Mouse (Mus musculus) embryonic facial prominence, embryonic 11.5 days (tissue): Measurements from ENCODE around the gene Als2cr12. TPM values are rescaled to one million over a fixed set of nuclear protein-coding genes. Genes with fewer than 3 reads are reported as not detected.
"Not testable (repeated sequence)": the region's sequence is repeated elsewhere in the genome, so short reads cannot be mapped to it uniquely, and the experiment has no call there.

Source experiments
- ATAC-seq: fragments of 200-750 bp; cut with Nextera tagmentation; replicated peaks from 2 replicates; pipeline ENCODE4 v1.8.0; 2017; ENCODE audit warnings: low read depth; ENCODE audit not compliant: insufficient number of reproducible peaks, low FRiP score, low TSS enrichment
- DNase-seq: peaks from one replicate; pipeline ENCODE4 v3.0.0-alpha.2; 2015; ENCODE audit warnings: low spot score
- H3K27ac ChIP-seq: fragments of 300-500 bp; sonication (generic); replicated peaks from 2 replicates; pipeline ENCODE4 v1.5.1; 2014; ENCODE audit warnings: mild to moderate bottlenecking, low read depth, low read length, control low read depth
- H3K27me3 ChIP-seq: fragments of 300-500 bp; sonication (generic); 2 replicates; pipeline ENCODE4 v1.6.1; 2014; ENCODE audit warnings: mild to moderate bottlenecking, low read length, moderate library complexity, mixed read lengths; ENCODE audit not compliant: control insufficient read depth, insufficient read depth
- H3K36me3 ChIP-seq: fragments of 300-500 bp; sonication (generic); replicated peaks from 2 replicates; pipeline ENCODE4 v1.6.1; 2014; ENCODE audit warnings: low read depth, mild to moderate bottlenecking, low read length, moderate library complexity, mixed read lengths; ENCODE audit not compliant: control insufficient read depth, insufficient read depth
- H3K4me1 ChIP-seq: fragments of 300-500 bp; sonication (generic); 2 replicates; pipeline ENCODE4 v1.6.1; 2014; ENCODE audit warnings: low read length, mixed read lengths; ENCODE audit not compliant: control insufficient read depth, insufficient read depth
- H3K4me2 ChIP-seq: fragments of 300-500 bp; sonication (generic); 2 replicates; pipeline ENCODE4 v1.6.1; 2014; ENCODE audit warnings: low read depth, mild to moderate bottlenecking, control low read depth, low read length, moderate library complexity
- H3K4me3 ChIP-seq: fragments of 300-500 bp; sonication (generic); 2 replicates; pipeline ENCODE4 v1.5.1; 2014; ENCODE audit warnings: low read depth, low read length, control low read depth
- H3K9ac ChIP-seq: fragments of 300-500 bp; sonication (generic); replicated peaks from 2 replicates; pipeline ENCODE4 v1.6.1; 2014; ENCODE audit warnings: mild to moderate bottlenecking, control low read depth, low read length
- H3K9me3 ChIP-seq: fragments of 300-500 bp; sonication (generic); replicated peaks from 2 replicates; pipeline ENCODE4 v1.6.1; 2016; ENCODE audit warnings: mild to moderate bottlenecking, low read length, inconsistent platforms, mixed read lengths; ENCODE audit not compliant: control insufficient read depth
- WGBS: fragments of 180-500 bp; shearing (Covaris S2); extraction: QIAGEN DNeasy Blood & Tissue Kit; methylation state at CpG from one replicate; pipeline ENCODE4 v1.1.7; 2014; 5-methylcytosine and 5-hydroxymethylcytosine counted together
- polyA plus RNA-seq: library from polyadenylated mRNA; unstranded; fragments of >200 nt; fragmentation: Nextera tagmentation; extraction: Ambion mirVana; gene quantifications from 2 replicates; pipeline ENCODE4 v1.2.1, GENCODE M21; 2014

The Als2cr12 gene
- polyA plus RNA-seq, 1 experiment from 2014 or later, result not detected

- no peak for DNase-seq
These were observed 27.6 kb downstream of the Als2cr12 start for GRCm38 (mm10) chr1:58668191-58668590.

GRCm38 (mm10) chr1:58663365-58663764 lies 32.4 kb downstream of the Als2cr12 start:
- not testable (repeated sequence) for H3K9me3 ChIP-seq, ATAC-seq, H3K4me1 ChIP-seq, DNase-seq, H3K4me2 ChIP-seq, H3K4me3 ChIP-seq, H3K36me3 ChIP-seq, H3K9ac ChIP-seq, H3K27me3 ChIP-seq, H3K27ac ChIP-seq
- WGBS, result 84% methylated on average over 3 of the region's 3 CpGs

More at GRCm38 (mm10) chr1:58668191-58668590, 27.6 kb downstream of the Als2cr12 start:
- Histone ChIP-seq H3K4me1 (no peaks in the 10 kb centered on the region), H3K4me2 (no peak overlapping the region), H3K9ac (no peak overlapping the region), H3K4me3 (no peak overlapping the region), H3K27me3 (no peaks in the 10 kb centered on the region), H3K9me3 (no peaks in the 10 kb centered on the region), H3K27ac (no peak overlapping the region), H3K36me3 (no peaks in the 10 kb centered on the region)
- 83% methylated on average over 5 of the region's 5 CpGs for WGBS
- no peak for ATAC-seq

GRCm38 (mm10) chr1:58662671-58663070 lies 33.1 kb downstream of the Als2cr12 start:
- H3K4me3 ChIP-seq, H3K36me3 ChIP-seq, H3K4me1 ChIP-seq, H3K9me3 ChIP-seq, H3K4me2 ChIP-seq, H3K27ac ChIP-seq, H3K9ac ChIP-seq, H3K27me3 ChIP-seq, DNase-seq, ATAC-seq: not testable (repeated sequence)
- WGBS, result 89% methylated on average over 5 of the region's 5 CpGs

- no peaks in the 10 kb centered on the region for H3K9me3 ChIP-seq
- no peaks in the 10 kb centered on the region for H3K4me1 ChIP-seq
- H3K27me3 ChIP-seq, result no peaks in the 10 kb centered on the region
- WGBS, result 2% methylated on average over 37 of the region's 37 CpGs
- H3K4me2 ChIP-seq, result peak overlapping the region; percentile 76
- DNase-seq (peak; percentile 58), ATAC-seq (peak; percentile 62)
- H3K36me3 ChIP-seq, result no peaks in the 10 kb centered on the region
- no peak overlapping the region for H3K27ac ChIP-seq
- H3K9ac ChIP-seq, result peak overlapping the region; percentile 78
- peak overlapping the region; percentile 49 for H3K4me3 ChIP-seq
These were observed 43.0 kb downstream of the Als2cr12 start for GRCm38 (mm10) chr1:58652480-58653403.

GRCm38 (mm10) chr1:58651571-58652456 lies 44.0 kb downstream of the Als2cr12 start:
- Histone ChIP-seq H3K4me3 (peak overlapping the region; percentile 49; the same call in 1 of the 2 replicates), H3K9ac (peak overlapping the region; percentile 78), H3K4me2 (peak overlapping the region; percentile 76)
- 83% methylated on average over 17 of the region's 17 CpGs for WGBS
- not testable (repeated sequence) for H3K36me3 ChIP-seq, H3K9me3 ChIP-seq, ATAC-seq, H3K4me1 ChIP-seq, H3K27ac ChIP-seq, H3K27me3 ChIP-seq, DNase-seq

GRCm38 (mm10) chr1:58628847-58629246 lies 66.9 kb downstream of the Als2cr12 start:
- H3K9ac ChIP-seq, H3K4me1 ChIP-seq, H3K36me3 ChIP-seq, ATAC-seq, H3K27ac ChIP-seq, DNase-seq, H3K4me2 ChIP-seq, H3K27me3 ChIP-seq, H3K9me3 ChIP-seq, H3K4me3 ChIP-seq: not testable (repeated sequence)
- WGBS, result 70% methylated on average over 1 of the region's 2 CpGs

- Histone ChIP-seq H3K36me3 (no peaks in the 10 kb centered on the region), H3K27me3 (no peaks in the 10 kb centered on the region), H3K4me1 (no peaks in the 10 kb centered on the region), H3K4me2 (no peak overlapping the region), H3K9me3 (no peaks in the 10 kb centered on the region; the same call in 1 of the 2 replicates), H3K27ac (no peak overlapping the region), H3K9ac (no peak overlapping the region), H3K4me3 (no peak overlapping the region)
- 61% methylated on average over 7 of the region's 7 CpGs for WGBS
- ATAC-seq, result no peak
- DNase-seq, result no peak
These were observed 73.6 kb downstream of the Als2cr12 start for GRCm38 (mm10) chr1:58621996-58622748.
